Mouse (Mus musculus) thymus, adult 2 months (tissue): Measurements from ENCODE around the gene Foxp2.

Source experiments
- CTCF ChIP-seq: fragments of 200-500 bp; IDR thresholded peaks from 2 replicates; pipeline ENCODE4 v1.5.1; 2012; ENCODE audit warnings: mild to moderate bottlenecking, control low read depth, low read length, moderate library complexity, borderline replicate concordance; ENCODE audit not compliant: control insufficient read depth, poor library complexity, insufficient read depth; ENCODE audit errors: extremely low read depth
- POLR2A ChIP-seq: fragments of 200-500 bp; IDR thresholded peaks from 2 replicates; pipeline ENCODE4 v1.6.1; 2012; ENCODE audit warnings: mild to moderate bottlenecking, low read length, control low read depth, moderate library complexity; ENCODE audit not compliant: control insufficient read depth, poor library complexity, insufficient read depth; ENCODE audit errors: extremely low read depth

GRCm38 (mm10) chr6:15268136-15268535 is 367.0 kb downstream of the Foxp2 start:
- TF ChIP-seq CTCF (no peak), POLR2A (no peak)
